Mouse (Mus musculus) kidney, adult 18-20 months (tissue): ENCODE results near the gene Slc9a9.

ENCODE experiments used
- DNase-seq: peaks from one replicate; pipeline ENCODE4 v3.0.0; 2021

The Slc9a9 gene

DNA sequence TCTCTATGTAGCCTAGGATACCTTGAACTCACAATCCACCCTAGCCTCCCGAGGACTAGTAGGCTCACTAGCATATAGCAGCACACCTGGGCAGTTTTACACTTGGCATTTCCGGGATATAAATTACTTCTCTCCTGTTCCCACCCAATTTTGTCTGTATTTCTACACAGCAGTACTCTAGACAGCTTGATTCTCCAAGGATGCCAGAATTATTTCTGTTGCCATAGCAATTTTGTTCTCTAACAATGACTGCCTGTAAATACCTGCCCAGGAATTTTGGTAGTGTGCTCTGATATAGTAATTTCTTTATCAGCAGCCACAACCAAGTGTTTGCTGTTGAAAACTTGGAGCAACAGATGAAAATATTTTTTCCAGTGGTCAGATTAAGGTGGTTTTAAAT lies 16.7 kb downstream of the Slc9a9 start:
- DNase-seq = no peak

GRCm38 (mm10) chr9:94687203-94687859 lies 17.6 kb downstream of the Slc9a9 start:
- no peak for DNase-seq

DNA sequence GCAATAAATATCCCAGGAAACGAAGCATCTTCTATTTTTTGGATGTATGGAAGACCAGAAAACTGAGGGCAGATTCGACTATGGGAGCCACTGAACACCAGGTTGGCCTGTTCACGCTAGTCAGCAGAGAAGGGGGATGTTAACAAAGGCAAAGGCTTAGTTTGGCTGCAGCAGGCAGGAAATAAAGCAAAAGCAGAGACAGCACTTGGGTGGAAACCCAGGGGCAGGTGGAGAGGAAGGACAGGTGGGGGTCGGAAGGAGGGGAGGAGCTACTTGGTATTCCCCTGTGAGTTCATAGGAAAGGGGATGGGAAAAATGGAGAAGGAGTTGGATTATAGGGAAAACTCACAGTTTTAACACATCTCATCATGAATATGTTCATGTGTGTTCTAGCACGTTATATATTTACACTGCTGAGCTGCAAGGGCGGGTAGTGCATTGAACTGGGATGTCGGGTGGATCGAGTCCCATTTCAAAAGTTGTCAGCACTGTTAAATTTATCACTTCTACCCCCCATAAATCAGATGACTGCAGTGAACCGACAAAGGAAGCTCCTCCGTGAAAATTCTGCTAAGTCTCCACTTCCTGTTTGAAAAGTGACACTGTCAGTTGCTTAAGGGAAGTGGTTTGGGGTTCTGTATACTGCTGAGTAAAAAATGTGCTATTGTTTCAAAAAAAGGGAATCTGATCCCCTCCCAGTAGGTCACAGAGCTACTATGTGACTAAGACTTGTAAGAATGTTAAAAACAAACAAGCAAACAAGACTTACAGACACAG lies 21.8 kb downstream of the Slc9a9 start:
- no peak for DNase-seq

GRCm38 (mm10) chr9:94692122-94692521 lies 22.4 kb downstream of the Slc9a9 start:
- no peak for DNase-seq

DNA sequence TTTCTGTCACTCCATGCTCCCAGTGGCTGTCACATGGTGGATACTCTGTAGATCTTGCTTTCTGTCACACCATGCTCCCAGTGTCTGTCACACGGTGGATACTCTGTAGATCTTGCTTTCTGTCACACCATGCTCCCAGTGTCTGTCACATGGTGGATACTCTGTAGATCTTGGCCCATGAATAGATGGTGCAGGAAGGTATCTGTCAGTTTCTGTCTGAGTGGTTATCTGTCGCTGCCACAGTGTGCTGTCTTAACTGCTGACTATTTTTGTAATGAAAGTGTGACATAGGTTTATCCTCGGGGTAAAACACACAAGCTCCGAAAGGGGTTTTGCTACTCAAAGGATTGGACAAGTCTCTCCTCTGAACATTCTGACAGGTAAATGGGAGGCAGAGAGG lies 24.5 kb downstream of the Slc9a9 start:
- DNase-seq = no peak

DNA sequence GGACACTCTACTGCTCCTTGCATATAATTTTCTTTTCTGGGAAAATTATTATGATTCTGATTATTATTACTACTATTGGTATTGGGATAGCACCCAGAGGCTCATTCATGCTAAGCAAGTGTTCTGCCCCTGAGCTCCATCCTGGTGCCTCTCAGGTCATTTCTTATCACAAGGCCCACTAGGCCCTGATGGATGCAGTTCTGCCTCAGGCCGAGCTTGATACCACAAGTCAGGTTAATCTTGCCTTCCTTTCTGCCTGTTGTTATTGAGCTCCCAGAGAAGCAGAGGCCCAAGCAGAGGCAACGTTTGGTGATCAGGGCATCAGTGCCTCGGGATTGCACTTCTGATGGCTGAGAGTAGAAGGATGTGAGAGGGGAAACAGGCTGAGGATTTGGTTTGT lies 25.3 kb downstream of the Slc9a9 start:
- DNase-seq = no peak

GRCm38 (mm10) chr9:94696539-94697079 lies 26.9 kb downstream of the Slc9a9 start:
- DNase-seq = no peak

DNA sequence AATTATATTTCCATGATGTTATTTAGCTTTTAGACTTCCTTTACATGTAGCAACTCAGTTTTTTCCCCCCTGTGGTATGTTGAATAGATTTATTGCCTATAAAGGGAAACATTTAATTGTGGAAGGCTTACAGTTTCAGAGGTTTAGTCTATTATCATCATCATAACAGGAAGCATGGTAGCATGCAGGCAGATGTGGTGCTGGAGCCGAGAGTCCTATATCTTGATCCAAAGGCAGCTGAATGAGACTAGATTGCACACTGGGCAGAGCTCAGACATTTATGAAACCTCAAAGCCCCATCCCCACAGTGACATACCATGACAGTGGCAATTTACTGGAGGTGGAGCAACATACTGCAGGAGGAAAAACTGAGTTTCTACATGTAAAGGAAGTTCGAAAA lies 28.5 kb downstream of the Slc9a9 start:
- DNase-seq = no peak

GRCm38 (mm10) chr9:94700549-94700948 lies 30.8 kb downstream of the Slc9a9 start:
- no peak for DNase-seq

- no peak for DNase-seq
Observed at GRCm38 (mm10) chr9:94701193-94701869, 31.6 kb downstream of the Slc9a9 start.

- no peak for DNase-seq
Observed at GRCm38 (mm10) chr9:94701965-94702634, 32.4 kb downstream of the Slc9a9 start.

- DNase-seq = no peak
Observed at GRCm38 (mm10) chr9:94704986-94705757, 35.5 kb downstream of the Slc9a9 start.

DNA sequence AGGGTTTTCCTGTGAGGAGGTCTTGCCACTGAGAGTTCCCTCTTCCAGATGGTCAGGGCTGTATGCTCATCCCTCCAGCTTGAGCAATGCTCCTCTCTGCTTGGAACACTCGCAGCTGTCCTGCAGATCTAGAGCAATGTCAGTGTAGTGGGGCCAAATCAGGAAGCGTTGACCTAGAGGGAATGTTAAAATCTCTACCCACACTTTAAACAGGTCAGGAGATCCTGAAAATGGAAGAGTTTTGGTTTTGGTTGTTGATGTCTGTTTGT lies 36.0 kb downstream of the Slc9a9 start:
- DNase-seq = no peak

DNA sequence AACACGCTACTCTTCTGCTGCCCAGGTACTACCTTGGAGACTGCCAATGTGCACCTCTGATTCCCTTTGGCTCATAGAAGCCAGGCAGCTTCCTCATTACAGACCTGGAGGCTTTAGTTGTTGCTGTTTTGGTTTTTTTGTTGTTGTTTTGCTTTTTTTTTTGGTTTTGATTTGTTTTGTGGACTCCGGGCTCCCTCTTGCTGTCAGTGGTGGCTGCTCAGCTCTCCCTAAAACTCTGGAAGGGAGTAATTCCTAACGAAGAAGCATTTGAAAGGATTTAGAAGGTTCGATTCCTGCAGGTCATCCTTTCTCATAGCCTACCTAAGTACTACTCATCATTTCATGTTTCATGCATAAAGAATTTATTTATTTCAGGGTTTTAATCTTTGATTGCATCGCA lies 42.4 kb downstream of the Slc9a9 start:
- no peak for DNase-seq

DNA sequence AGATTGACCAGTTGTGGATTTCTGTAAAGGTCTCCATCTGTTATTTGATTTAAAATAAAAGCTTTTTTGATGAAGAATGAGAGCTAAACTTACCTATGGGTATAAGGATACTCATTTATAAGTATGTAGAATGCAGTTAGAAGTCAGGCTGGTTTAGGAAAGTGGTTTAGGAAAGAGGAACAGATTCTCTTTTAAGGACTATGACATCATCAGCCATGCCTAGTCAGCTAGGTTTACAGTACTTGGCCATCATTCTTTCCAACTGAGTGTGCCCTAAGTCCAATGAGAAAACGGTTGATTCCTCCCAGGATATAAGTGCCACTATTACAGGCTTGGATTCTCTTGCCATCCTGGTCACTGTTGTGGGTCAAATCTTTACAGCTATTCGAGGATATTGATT lies 47.0 kb downstream of the Slc9a9 start:
- no peak for DNase-seq

DNA sequence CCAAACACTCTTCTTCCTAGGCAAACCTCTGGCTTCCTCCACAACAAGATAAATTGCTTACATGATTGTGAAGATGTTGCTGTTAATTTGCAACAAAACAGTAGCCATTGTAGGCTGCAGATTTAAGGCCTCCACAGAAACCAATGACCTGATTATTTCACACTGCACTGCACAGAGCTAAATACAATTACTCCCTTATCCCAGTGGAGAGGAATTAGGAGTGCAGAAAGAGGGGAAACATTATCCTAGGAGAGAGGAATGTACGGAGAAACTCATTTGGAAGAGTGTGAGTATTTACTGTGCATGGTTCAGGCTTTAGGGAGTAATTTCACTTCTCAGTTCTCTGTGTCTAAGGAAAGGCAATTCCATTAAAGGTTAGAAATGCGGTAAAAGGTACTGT lies 53.9 kb downstream of the Slc9a9 start:
- no peak for DNase-seq

DNA sequence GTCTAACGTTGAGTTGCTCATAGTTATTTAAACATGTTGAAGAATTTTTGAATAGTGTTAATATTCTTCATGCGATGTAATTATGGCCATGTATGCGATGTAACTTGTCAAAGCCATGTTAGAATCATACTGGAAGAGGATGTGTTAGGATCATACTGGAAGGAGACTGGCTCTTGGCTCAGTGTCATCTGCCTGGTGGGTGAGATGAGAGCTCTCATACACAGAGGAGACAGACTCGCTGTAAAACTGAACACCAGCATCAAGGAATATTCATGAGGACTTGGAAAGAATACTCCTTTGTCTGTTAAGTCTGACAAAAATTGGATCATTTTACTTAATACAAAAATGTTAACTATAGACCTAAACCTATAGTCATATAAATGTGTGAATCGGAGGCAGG lies 55.4 kb downstream of the Slc9a9 start:
- DNase-seq = no peak

DNA sequence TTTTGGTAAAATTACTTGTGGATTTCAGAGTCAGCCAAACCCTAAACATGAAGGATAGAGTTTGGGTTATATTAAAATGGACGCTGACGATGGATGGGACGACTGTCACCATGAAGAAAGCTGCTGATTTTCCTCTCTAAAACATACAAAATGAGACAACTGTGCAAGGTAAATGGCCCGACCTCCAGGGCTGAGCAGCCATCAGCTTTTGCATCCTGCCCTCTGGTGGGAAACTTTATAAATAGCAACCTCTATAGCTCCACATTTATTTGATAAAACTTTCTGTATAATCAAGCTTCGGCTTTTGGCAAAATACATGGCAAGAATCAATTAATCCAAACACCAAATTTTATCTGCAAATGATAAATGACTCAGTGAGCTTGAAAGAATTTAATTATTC lies 57.7 kb downstream of the Slc9a9 start:
- no peak for DNase-seq

GRCm38 (mm10) chr9:94730396-94730795 lies 60.7 kb downstream of the Slc9a9 start:
- DNase-seq = no peak

DNA sequence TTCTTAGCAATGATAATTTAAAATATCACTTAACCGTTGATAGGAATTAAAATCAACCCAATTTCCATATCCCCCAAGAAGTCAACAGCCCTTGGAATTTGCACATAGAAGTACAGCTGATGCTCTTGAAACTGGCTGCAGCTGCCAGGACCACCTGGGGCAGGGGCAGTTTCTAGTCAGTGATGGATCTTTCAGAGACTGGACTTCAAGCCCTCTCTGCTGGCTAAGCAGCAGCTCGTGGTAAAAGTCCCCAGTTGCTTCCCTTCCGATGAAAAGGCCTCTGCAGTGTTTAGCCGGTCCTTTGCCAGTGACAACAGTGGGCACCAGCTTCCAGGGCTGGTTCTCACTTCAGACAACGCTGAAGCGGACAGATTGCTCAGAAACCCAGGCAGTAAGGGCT lies 62.4 kb downstream of the Slc9a9 start:
- no peak for DNase-seq

DNA sequence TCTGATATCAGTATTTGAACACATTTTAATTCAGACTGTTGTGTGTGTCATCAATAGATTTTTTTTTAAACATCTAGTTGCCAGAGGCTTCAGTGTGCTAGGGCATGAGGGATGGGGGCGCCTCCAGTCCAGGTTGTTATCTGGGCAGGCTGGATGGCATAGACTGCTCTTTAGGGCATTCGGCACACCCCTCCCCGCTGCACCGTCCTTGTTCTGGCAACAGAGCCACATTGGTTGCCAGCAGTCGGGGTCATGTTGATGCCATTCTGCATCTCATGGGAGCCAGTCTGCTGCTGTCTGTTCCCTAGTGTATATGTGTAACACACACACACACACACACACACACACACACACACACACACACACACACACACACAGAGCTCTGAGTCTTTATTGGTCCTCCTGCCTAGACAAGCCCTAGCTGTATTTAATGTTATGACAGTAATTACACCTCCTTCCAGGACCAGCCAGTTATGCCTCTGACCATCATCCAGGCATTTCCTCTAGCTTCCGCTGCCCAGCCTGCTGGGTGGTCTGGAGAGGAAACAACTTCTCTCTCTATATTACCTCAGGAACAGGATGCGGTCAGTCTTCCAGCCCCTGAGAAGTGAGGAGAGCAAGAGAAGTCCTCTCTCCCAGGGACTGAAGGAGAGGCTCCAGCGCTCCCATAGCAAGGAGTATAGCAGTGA lies 63.0 kb downstream of the Slc9a9 start:
- DNase-seq = no peak

DNA sequence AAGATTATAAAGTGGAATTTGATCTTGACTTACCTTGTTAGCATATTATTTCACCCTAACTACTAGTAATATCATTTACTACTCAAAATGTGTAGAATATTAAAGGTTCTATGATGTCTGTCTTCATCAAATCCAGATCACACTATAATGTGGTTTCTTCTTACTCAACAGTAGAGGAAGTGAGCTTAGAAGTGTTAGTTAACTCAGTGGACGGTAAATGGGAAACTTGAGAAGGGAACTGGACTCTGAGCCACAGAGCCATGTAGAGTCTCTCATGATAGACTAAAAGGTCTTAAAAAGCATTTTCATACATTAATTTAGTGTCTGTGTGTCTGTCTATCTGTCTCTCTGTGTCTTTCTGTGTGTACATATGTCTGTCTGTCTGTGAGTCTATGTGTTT lies 64.6 kb downstream of the Slc9a9 start:
- DNase-seq = no peak
